Mouse (Mus musculus): ENCODE measurements around the gene Neurod2. TPM values are rescaled to one million over a fixed set of nuclear protein-coding genes. Genes with fewer than 3 reads are reported as not detected.

Gene Neurod2
- polyA plus RNA-seq, 2 experiments: not detected

GRCm38 (mm10) chr11:98323136-98323866 is 6.1 kb downstream of the Neurod2 start:
- no peak overlapping the region for H3K4me3 ChIP-seq (ENCODE audit: insufficient read depth in 1 of 2, low read depth in 2 of 2, low read length in 2 of 2)
- DNase-seq (ENCODE audit: low read depth in 3 of 3, low spot score in 3 of 3) (no peak), ATAC-seq (ENCODE audit: insufficient read depth) (no peak)
- H3K9ac ChIP-seq (replicated peaks): no peak overlapping the region
- peaks cover 100% of the 10 kb centered on the region for H3K27me3 ChIP-seq (ENCODE audit: control insufficient read depth, insufficient read depth, low read length)
- 5% methylated on average over 10 of the region's 10 CpGs for WGBS (ENCODE audit: insufficient replicate concordance)
- TF ChIP-seq EP300 (IDR thresholded peaks at IDR 0.05; ENCODE audit: low read depth) (no peak), CTCF (IDR thresholded peaks at IDR 0.05; ENCODE audit: low read depth) (no peak)
- no peaks in the 10 kb centered on the region for H3K9me3 ChIP-seq (ENCODE audit: control insufficient read depth, low read length)
- H3K4me1 ChIP-seq (replicated peaks; ENCODE audit: control insufficient read depth in 2 of 2, insufficient read depth in 2 of 2, low read length in 1 of 2): no peaks in the 10 kb centered on the region
- H3K27ac ChIP-seq: no peak overlapping the region
- no peak overlapping the region for H3K4me2 ChIP-seq (ENCODE audit: low read depth)
- H3K36me3 ChIP-seq (replicated peaks; ENCODE audit: control insufficient read depth, insufficient read depth, low read depth): no peaks in the 10 kb centered on the region

- H3K27me3 ChIP-seq (ENCODE audit: control insufficient read depth, insufficient read depth, low read length): peaks cover 98% of the 10 kb centered on the region
- WGBS (ENCODE audit: insufficient replicate concordance): 0% methylated on average over 1 of the region's 1 CpGs
- TF ChIP-seq CTCF (IDR thresholded peaks at IDR 0.05; ENCODE audit: low read depth) (no peak), EP300 (IDR thresholded peaks at IDR 0.05; ENCODE audit: low read depth) (no peak)
Measured at GRCm38 (mm10) chr11:98322159-98322558, 7.3 kb downstream of the Neurod2 start.

GRCm38 (mm10) chr11:98321677-98322003 is 7.8 kb downstream of the Neurod2 start:
- 9% methylated on average over 5 of the region's 5 CpGs for WGBS (ENCODE audit: insufficient replicate concordance)
- DNase-seq (ENCODE audit: low read depth in 3 of 3, low spot score in 3 of 3) (no peak), ATAC-seq (ENCODE audit: insufficient read depth) (no peak)
- H3K4me1 ChIP-seq (replicated peaks; ENCODE audit: control insufficient read depth in 2 of 2, insufficient read depth in 2 of 2, low read length in 1 of 2): no peaks in the 10 kb centered on the region
- no peak overlapping the region for H3K4me2 ChIP-seq (ENCODE audit: low read depth)
- no peak overlapping the region for H3K4me3 ChIP-seq (ENCODE audit: insufficient read depth in 1 of 2, low read depth in 2 of 2, low read length in 2 of 2)
- H3K9me3 ChIP-seq (ENCODE audit: control insufficient read depth, low read length): no peaks in the 10 kb centered on the region
- no peaks in the 10 kb centered on the region for H3K36me3 ChIP-seq (replicated peaks; ENCODE audit: control insufficient read depth, insufficient read depth, low read depth)
- peaks cover 98% of the 10 kb centered on the region for H3K27me3 ChIP-seq (ENCODE audit: control insufficient read depth, insufficient read depth, low read length)
- TF ChIP-seq CTCF (IDR thresholded peaks at IDR 0.05; ENCODE audit: low read depth) (no peak), EP300 (IDR thresholded peaks at IDR 0.05; ENCODE audit: low read depth) (no peak)
- H3K27ac ChIP-seq: no peak overlapping the region
- no peak overlapping the region for H3K9ac ChIP-seq (replicated peaks)

More at GRCm38 (mm10) chr11:98322159-98322558, 7.3 kb downstream of the Neurod2 start:
- H3K9ac ChIP-seq (replicated peaks): no peak overlapping the region
- no peak overlapping the region for H3K4me3 ChIP-seq (ENCODE audit: insufficient read depth in 1 of 2, low read depth in 2 of 2, low read length in 2 of 2)
- no peaks in the 10 kb centered on the region for H3K9me3 ChIP-seq (ENCODE audit: control insufficient read depth, low read length)
- H3K4me1 ChIP-seq (replicated peaks; ENCODE audit: control insufficient read depth in 2 of 2, insufficient read depth in 2 of 2, low read length in 1 of 2): no peaks in the 10 kb centered on the region
- DNase-seq (ENCODE audit: low read depth in 3 of 3, low spot score in 3 of 3) (no peak), ATAC-seq (ENCODE audit: insufficient read depth) (no peak)
- no peaks in the 10 kb centered on the region for H3K36me3 ChIP-seq (replicated peaks; ENCODE audit: control insufficient read depth, insufficient read depth, low read depth)
- no peak overlapping the region for H3K4me2 ChIP-seq (ENCODE audit: low read depth)
- H3K27ac ChIP-seq: no peak overlapping the region

- ATAC-seq (ENCODE audit: insufficient read depth): no peak
- WGBS (ENCODE audit: insufficient replicate concordance): 2% methylated on average over 30 of the region's 30 CpGs
- H3K4me3 ChIP-seq (ENCODE audit: insufficient read depth in 1 of 2, low read depth in 2 of 2, low read length in 2 of 2): no peak overlapping the region
- peaks cover 98% of the 10 kb centered on the region for H3K27me3 ChIP-seq (ENCODE audit: control insufficient read depth, insufficient read depth, low read length)
- no peak overlapping the region for H3K9ac ChIP-seq (replicated peaks)
- no peak for DNase-seq (ENCODE audit: low read depth in 3 of 3, low spot score in 3 of 3)
- H3K9me3 ChIP-seq (ENCODE audit: control insufficient read depth, low read length): no peaks in the 10 kb centered on the region
- TF ChIP-seq EP300 (IDR thresholded peaks at IDR 0.05; ENCODE audit: low read depth) (no peak), CTCF (IDR thresholded peaks at IDR 0.05; ENCODE audit: low read depth) (no peak)
- H3K4me2 ChIP-seq (ENCODE audit: low read depth): no peak overlapping the region
- no peak overlapping the region for H3K27ac ChIP-seq
- H3K36me3 ChIP-seq (replicated peaks; ENCODE audit: control insufficient read depth, insufficient read depth, low read depth): no peaks in the 10 kb centered on the region
- no peaks in the 10 kb centered on the region for H3K4me1 ChIP-seq (replicated peaks; ENCODE audit: control insufficient read depth in 2 of 2, insufficient read depth in 2 of 2, low read length in 1 of 2)
Measured at GRCm38 (mm10) chr11:98320806-98321676, 8.4 kb downstream of the Neurod2 start.

- H3K27me3 ChIP-seq (ENCODE audit: control insufficient read depth, insufficient read depth, low read length): peaks cover 96% of the 10 kb centered on the region
- TF ChIP-seq CTCF (IDR thresholded peaks at IDR 0.05; ENCODE audit: low read depth) (no peak), EP300 (IDR thresholded peaks at IDR 0.05; ENCODE audit: low read depth) (no peak)
- H3K36me3 ChIP-seq (replicated peaks; ENCODE audit: control insufficient read depth, insufficient read depth, low read depth): no peaks in the 10 kb centered on the region
- no peak overlapping the region for H3K4me2 ChIP-seq (ENCODE audit: low read depth)
- ATAC-seq (ENCODE audit: insufficient read depth): no peak
- no peak overlapping the region for H3K9ac ChIP-seq (replicated peaks)
- DNase-seq (ENCODE audit: low read depth in 3 of 3, low spot score in 3 of 3): no peak
- 15% methylated on average over 12 of the region's 12 CpGs for WGBS (ENCODE audit: insufficient replicate concordance)
- H3K4me1 ChIP-seq (replicated peaks; ENCODE audit: control insufficient read depth in 2 of 2, insufficient read depth in 2 of 2, low read length in 1 of 2): no peaks in the 10 kb centered on the region
- H3K9me3 ChIP-seq (ENCODE audit: control insufficient read depth, low read length): no peaks in the 10 kb centered on the region
- H3K4me3 ChIP-seq (ENCODE audit: insufficient read depth in 1 of 2, low read depth in 2 of 2, low read length in 2 of 2): no peak overlapping the region
- no peak overlapping the region for H3K27ac ChIP-seq
Measured at GRCm38 (mm10) chr11:98320381-98320780, 9.1 kb downstream of the Neurod2 start.

Data from liver, embryonic 14.5 days (tissue).